Mouse (Mus musculus) 3T3-L1 (cell line): ENCODE measurements around the gene Fabp1.

Source experiments
- DNase-seq: peaks from one replicate; pipeline ENCODE4 v3.0.0-alpha.2; 2015; ENCODE audit warnings: low read depth, low spot score

Fabp1 gene

DNA sequence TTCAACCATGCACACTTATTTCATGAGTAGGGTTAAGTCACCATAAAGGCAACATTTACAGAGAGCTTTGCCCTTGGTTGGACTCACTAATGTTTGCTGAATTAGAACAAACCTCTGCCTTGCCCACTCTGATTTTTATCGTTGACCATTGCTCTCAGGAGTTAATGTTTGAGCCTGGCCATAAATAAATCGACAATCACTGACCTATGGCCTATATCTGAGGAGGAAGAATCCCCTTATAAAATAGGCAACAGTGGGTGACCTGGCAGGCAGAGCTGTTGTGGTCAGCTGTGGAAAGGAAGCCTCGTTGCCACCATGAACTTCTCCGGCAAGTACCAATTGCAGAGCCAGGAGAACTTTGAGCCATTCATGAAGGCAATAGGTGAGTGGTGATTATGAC, at the start of gene Fabp1:
Gene Fabp1, plus strand, starts transcription at position 216 of the 400 bp plus-strand sequence.
- DNase-seq = no peak

- DNase-seq = no peak
Measured at GRCm38 (mm10) chr6:71151098-71151497, 48.5 kb upstream of the Fabp1 start.

DNA sequence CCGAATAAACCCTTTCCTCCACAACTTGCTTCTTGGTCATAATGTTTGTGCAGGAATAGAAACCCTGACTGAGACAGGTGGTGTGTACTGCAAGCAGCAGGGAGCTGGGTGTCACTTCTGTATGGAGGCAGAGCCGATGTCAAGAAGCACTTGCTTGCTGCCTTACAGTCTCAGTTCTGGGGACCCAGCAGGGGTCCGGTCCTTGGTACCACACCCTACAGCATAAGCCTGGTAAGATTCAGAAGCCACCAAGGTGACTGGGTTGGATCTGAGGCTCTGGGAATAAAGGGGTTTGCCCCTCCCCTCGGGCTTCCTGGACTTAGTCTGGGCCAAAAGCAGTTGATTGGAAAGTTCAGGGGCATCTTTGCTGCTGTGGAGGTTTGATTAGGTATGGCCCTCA, 46.1 kb upstream of the Fabp1 start:
- no peak for DNase-seq

DNA sequence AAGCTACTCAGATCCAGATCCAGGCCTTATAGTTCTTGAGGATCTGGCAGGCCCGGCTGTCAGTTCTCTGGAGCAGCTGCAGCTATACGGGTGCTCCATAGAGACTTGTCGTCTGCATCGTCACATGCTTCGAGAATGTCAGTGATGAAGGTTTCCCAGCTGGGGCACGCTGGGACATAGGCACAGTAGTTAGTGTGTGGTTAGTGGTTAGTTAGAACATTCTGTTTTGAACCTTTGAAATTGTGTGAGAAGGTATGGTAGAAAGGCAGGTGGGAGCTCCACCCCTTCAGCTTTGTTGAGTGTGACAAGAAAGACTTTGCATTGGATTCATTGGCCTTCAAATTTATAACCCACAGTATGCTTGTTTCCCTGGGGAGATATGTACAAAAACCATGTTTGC, 44.8 kb upstream of the Fabp1 start:
- DNase-seq = no peak

DNA sequence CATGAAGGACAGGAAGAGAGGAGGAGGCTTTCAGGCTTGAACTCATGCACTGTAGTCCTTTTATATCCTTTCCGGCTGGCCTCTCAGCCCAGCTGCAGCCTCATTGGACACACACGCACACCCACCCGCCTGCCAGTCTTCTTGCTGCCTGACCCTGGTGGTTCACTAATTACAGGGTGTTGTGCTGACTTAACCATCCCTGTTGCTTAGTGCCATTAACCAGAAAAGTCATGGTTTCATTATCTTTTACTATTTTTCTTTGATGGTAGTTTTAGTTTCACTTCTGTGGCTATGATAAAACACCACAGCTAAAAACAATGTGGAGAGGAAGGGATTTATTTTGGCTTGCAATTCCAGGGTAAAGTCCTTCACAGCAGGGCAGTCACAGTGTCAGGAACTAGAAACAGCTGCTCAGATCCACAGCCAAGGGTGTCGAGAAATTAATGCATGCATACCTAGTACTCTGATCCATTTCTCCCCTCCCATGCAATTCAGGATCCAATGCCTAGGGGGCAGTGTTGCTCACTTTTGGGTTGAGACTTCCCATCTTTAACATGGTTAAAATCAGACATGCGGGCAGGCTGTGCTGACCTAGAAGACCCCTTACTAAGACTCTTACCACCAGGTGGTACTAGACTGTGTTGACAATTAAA, 42.8 kb upstream of the Fabp1 start:
- peak; percentile 35 for DNase-seq

DNA sequence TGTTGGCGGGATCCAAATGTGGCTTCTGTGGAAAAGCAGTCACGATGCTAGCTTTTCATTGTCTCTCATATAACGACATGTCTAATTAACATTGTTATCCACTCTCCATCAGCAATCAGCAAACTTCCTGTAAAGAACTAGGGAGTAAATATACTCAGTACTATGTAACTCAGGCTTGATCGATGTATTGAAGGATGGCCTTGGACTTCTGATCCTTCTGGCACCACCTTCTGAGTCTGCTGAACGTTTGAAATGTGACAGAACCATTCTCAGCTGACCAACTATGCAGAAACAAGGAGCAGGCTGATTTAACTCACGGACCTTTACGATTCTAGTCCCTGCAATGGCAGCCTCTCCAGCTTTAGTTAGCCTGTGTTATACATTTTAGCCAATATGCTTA, 38.3 kb upstream of the Fabp1 start:
- no peak for DNase-seq

- DNase-seq = no peak
Measured at GRCm38 (mm10) chr6:71162269-71162668, 37.4 kb upstream of the Fabp1 start.

GRCm38 (mm10) chr6:71164394-71164793, 35.2 kb upstream of the Fabp1 start:
- DNase-seq = peak; percentile 16

GRCm38 (mm10) chr6:71166551-71167169, 33.0 kb upstream of the Fabp1 start:
- DNase-seq = peak; percentile 83

GRCm38 (mm10) chr6:71172812-71173580, 26.6 kb upstream of the Fabp1 start:
- DNase-seq = no peak

GRCm38 (mm10) chr6:71180596-71180995, 19.0 kb upstream of the Fabp1 start:
- no peak for DNase-seq

DNA sequence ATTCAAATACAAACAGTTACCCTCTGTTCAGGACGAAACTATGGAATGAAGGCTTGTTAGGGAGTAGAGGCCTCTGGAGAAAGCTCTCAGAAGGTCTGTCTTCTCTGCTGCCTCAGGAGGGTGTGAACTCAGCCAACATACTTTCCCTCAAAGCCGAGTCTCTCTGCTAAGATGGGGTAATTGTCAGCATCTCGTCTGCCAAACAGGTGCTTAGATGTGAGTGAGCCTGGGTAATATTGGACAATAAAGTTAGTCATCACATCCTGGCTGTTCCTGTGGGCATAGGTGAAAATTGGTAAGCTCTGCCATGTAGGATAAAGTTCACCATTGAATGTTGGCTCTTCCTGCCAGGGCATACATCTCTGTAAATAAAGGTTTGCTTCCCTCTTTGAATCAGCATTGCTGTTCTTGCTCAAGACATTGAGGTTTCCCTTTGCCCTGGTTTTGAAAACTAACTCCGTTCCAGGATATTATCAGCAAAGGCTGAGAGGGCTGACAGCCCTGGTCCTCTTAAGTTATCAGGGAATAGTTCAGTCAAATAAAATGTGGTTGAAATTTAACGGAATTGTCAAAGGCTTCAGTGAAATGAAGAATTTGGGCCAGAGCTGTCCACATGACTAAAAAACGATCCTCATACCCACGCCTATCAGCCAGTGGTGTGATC, 14.6 kb upstream of the Fabp1 start:
- DNase-seq = no peak

GRCm38 (mm10) chr6:71189578-71189977, 10.0 kb upstream of the Fabp1 start:
- no peak for DNase-seq

GRCm38 (mm10) chr6:71190501-71190900, 9.1 kb upstream of the Fabp1 start:
- DNase-seq = no peak

DNA sequence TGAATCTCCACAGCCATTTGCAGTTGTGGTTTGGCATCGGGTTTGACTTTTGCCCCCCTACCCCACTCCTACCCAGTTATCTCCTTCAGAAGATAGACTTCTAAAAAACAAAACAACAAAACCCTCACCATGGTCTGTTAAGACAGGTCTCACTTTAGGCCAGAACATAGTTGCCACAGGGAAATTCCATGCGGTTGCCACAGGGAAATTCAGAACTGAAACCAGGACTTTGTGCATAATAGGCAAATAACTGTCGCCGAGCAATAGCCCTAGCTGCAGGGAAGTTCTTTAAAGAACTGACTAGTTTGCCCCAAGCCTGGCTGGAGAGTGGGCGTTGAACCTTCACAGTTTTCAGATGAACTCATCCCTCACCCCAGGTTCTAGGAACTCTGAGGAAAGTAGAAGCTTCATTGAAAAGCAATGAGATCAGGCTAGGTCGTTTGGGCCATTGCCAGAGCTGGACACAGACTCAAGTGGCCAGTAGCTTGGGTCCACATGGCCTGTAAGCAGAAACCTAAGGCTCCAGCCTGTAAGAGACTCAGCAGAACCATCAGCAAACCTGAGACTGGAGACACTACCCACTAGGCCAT, 6.4 kb upstream of the Fabp1 start:
- no peak for DNase-seq

DNA sequence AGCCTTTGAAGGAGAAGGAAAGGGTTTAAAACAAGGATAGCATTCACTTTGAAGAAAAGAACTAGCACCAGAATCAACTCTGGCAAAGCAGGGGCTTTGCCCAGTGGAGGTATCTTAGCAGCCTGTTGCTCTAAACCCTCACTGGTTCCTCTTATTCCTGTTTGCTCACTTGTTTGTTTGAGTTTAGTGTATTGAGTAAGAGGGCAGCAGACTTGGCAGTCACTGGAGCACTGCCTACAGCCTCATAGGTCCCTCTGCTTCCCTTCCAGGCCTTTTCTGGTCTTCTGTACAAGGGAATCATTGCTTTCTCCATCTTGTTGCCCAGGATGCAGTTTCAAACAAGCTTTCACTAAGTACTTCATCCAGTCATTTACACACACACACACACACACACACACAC, 3.5 kb upstream of the Fabp1 start:
- DNase-seq = no peak

GRCm38 (mm10) chr6:71197636-71198535, 1.7 kb upstream of the Fabp1 start:
- DNase-seq = no peak

DNA sequence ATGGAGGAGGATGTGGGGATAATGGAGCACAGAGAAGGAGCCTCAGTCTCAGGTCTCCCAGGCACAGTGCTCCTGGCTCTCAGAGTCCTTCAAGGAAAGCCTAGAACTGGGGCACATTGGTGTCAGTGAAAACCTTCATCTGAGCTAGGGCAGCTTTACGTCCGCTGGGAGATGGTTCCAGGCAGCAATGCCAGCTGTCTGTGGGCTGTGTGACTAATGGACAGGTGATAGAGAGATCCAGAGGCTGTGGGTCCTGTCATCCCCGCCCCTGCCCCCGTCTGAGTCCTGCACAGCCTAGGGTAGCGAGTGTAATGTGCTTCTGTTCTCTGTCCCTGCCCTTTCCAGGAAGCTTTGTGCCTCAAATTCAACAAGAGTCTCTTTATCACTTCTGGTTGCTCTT, 2.3 kb downstream of the Fabp1 start:
- no peak for DNase-seq

DNA sequence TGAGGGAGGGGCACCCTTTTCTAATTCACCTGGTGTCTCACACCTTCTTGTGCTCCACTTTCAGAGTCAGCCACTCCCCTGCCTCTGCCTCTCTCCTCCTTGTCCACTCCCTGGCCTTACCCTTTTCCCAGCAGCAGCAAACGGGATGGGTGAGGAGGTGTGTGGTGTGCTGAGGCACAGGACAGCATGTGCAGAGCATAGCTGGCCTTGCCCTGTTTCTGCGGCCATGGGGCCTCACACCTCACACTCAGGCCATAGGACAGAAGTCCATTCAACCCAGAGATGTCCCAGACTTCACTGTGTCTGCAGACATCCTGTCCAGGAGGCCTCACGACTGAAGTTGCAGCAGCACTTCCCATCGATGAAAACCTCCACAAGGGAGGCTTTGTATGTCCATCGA, 4.0 kb downstream of the Fabp1 start:
- no peak for DNase-seq

DNA sequence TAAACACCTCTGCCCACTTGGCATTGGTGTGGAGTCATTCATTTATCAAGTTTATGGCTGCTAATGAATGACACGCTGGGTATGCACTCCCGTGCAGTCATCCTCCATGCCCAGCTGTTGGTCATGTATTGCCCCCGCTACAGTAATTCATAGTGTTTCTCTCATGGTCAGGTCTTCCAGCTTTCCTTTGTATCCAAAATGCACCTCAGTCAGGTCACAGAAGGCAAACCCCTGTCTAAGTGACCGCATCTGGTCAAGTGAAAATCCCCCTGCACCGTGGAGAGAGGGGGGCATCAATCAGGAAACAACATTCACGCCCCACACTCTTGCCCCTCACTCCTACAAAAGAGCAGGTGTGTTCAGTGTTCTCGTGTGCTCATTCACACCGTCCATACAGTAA, 4.5 kb downstream of the Fabp1 start:
- no peak for DNase-seq

- DNase-seq = no peak
Measured at GRCm38 (mm10) chr6:71208691-71209090, 9.1 kb downstream of the Fabp1 start.
